Comparison of ENCODE assay signal across 18 mouse cellular contexts in genomic region chr5:30616644-30617043, GRCm38 (mm10). TPM values are rescaled to one million over a fixed set of nuclear protein-coding genes. Genes with fewer than 3 reads are reported as not detected.
DNase-seq lines count a peak whose midpoint lies in the region; ATAC-seq and TF ChIP-seq lines count a peak whose summit lies in the region.
"Had no signal": no experiment of that assay in that cellular context is flagged by ENCODE, and none has a peak within 500 bp of the region (broad histone marks: within the 10 kb centered on the region; RNA-seq: fewer than 3 reads in every experiment).

No protein-coding gene starts in this region.

- peaks cover 29% of the 10 kb centered on the region for H3K4me1 ChIP-seq in kidney, embryonic 15.5 days
- H3K4me1 ChIP-seq in midbrain, embryonic 14.5 days (ENCODE audit: control insufficient read depth, insufficient read depth, low read length): no peaks in the 10 kb centered on the region
- H3K4me1 ChIP-seq in thymus, adult 2 months (replicated peaks; ENCODE audit: control insufficient read depth, insufficient read depth, low read length): no peaks in the 10 kb centered on the region

- H3K9ac ChIP-seq in kidney, embryonic 15.5 days: no peak overlapping the region
- no peak overlapping the region for H3K9ac ChIP-seq in midbrain, embryonic 14.5 days (replicated peaks; ENCODE audit: low read length)
- H3K9ac ChIP-seq: embryonic facial prominence, embryonic 13.5 days; forebrain, embryonic 12.5 days had no signal

- no peaks in the 10 kb centered on the region for H3K9me3 ChIP-seq in kidney, embryonic 15.5 days (replicated peaks)
- H3K9me3 ChIP-seq in midbrain, embryonic 14.5 days (ENCODE audit: control insufficient read depth, low read length): no peaks in the 10 kb centered on the region
- H3K9me3 ChIP-seq: embryonic facial prominence, embryonic 13.5 days; forebrain, embryonic 12.5 days had no signal

- no peak overlapping the region for H3K27ac ChIP-seq in kidney, embryonic 15.5 days
- no peak overlapping the region for H3K27ac ChIP-seq in midbrain, embryonic 14.5 days (replicated peaks; ENCODE audit: low read depth, low read length)
- H3K27ac ChIP-seq in thymus, adult 2 months (ENCODE audit: control insufficient read depth, insufficient read depth, low read length): no peak overlapping the region
- H3K27ac ChIP-seq: embryonic facial prominence, embryonic 13.5 days; forebrain, embryonic 12.5 days; gastrocnemius, adult 2 months; kidney, postnatal 0 days had no signal

- H3K4me3 ChIP-seq in kidney, embryonic 15.5 days (replicated peaks): no peak overlapping the region
- no peak overlapping the region for H3K4me3 ChIP-seq in midbrain, embryonic 14.5 days (replicated peaks; ENCODE audit: low read depth, low read length)
- H3K4me3 ChIP-seq in thymus, adult 2 months (ENCODE audit: control insufficient read depth, insufficient read depth, low read length): no peak overlapping the region
- H3K4me3 ChIP-seq: embryonic facial prominence, embryonic 13.5 days; forebrain, embryonic 12.5 days; gastrocnemius, adult 2 months had no signal

- no peak for TF ChIP-seq POLR2A in brain, embryonic 14.5 days (IDR thresholded peaks at IDR 0.05; ENCODE audit: borderline replicate concordance, extremely low read depth, insufficient read depth, insufficient read length, poor library complexity, severe bottlenecking)
- TF ChIP-seq POLR2A in thymus, adult 2 months (IDR thresholded peaks at IDR 0.05; ENCODE audit: control insufficient read depth, extremely low read depth, insufficient read depth, low read length, poor library complexity): no peak

- H3K36me3 ChIP-seq in kidney, embryonic 15.5 days: no peaks in the 10 kb centered on the region
- H3K36me3 ChIP-seq in midbrain, embryonic 14.5 days (ENCODE audit: control insufficient read depth, insufficient read depth, low read length): no peaks in the 10 kb centered on the region
- H3K36me3 ChIP-seq in thymus, adult 2 months (ENCODE audit: control insufficient read depth, insufficient read depth, low read length): no peaks in the 10 kb centered on the region
- H3K36me3 ChIP-seq: embryonic facial prominence, embryonic 13.5 days; forebrain, embryonic 12.5 days had no signal

- no peak overlapping the region for H3K4me2 ChIP-seq in kidney, embryonic 15.5 days
- H3K4me2 ChIP-seq in midbrain, embryonic 14.5 days (ENCODE audit: low read length): no peak overlapping the region
- H3K4me2 ChIP-seq: embryonic facial prominence, embryonic 13.5 days; forebrain, embryonic 12.5 days had no signal

- peaks cover 16% of the 10 kb centered on the region for H3K27me3 ChIP-seq in kidney, embryonic 15.5 days
- peaks cover 12% of the 10 kb centered on the region for H3K27me3 ChIP-seq in midbrain, embryonic 14.5 days (ENCODE audit: control insufficient read depth, insufficient read depth, low read length)
- no peaks in the 10 kb centered on the region for H3K27me3 ChIP-seq in thymus, adult 2 months (ENCODE audit: control insufficient read depth, insufficient read depth, low read length)

- DNase-seq in heart, adult 11 months: peak; percentile 93
- DNase-seq in heart, adult 9 months (ENCODE audit: low spot score in 2 of 2): no peak
- DNase-seq in kidney, postnatal 25 days: no peak
- peak; percentile 42 for DNase-seq in brain, embryonic 14.5 days (ENCODE audit: low read depth)
- DNase-seq in midbrain, embryonic 14.5 days: peak; percentile 12
- no peak for DNase-seq in thymus, adult 2 months
- no peak for DNase-seq in testis, postnatal 10 days (ENCODE audit: low spot score)
- DNase-seq: cerebellum, postnatal 36 days; gastrocnemius, adult 2 months; layer of hippocampus, postnatal 36 days; right cerebral cortex, postnatal 25 days; thymus, postnatal 36 days had no signal

- 0 out of 2 replicates have a peak, but pooled peaks have one; percentile 13 for ATAC-seq in kidney, embryonic 15.5 days (replicated peaks; ENCODE audit: low FRiP score)
- no peak for ATAC-seq in midbrain, embryonic 14.5 days (ENCODE audit: low FRiP score, low TSS enrichment)
- ATAC-seq: activated CD4-positive, CD25-positive, alpha-beta regulatory T cell, adult 4 months; lung, postnatal 0 days had no signal

- 46% methylated on average over 3 of the region's 3 CpGs for WGBS in kidney, embryonic 15.5 days
- WGBS in midbrain, embryonic 14.5 days: 17% methylated on average over 3 of the region's 3 CpGs
- WGBS in thymus, adult 2 months: 68% methylated on average over 3 of the region's 3 CpGs

- no peak for TF ChIP-seq CTCF in brain, embryonic 14.5 days (IDR thresholded peaks at IDR 0.05; ENCODE audit: borderline replicate concordance, extremely low read depth, insufficient read depth, insufficient read length)
- no peak for TF ChIP-seq CTCF in thymus, adult 2 months (IDR thresholded peaks at IDR 0.05; ENCODE audit: borderline replicate concordance, control insufficient read depth, extremely low read depth, insufficient read depth, low read length, poor library complexity)

RNA-seq across cellular contexts. Expression of gene Kcnk3, which starts 28.7 kb away (rescaled TPM):
- 2.7 and 8.0 TPM in 2 replicates for polyA plus RNA-seq in kidney, embryonic 15.5 days (2015; fragmentation: Nextera tagmentation; extraction: Ambion mirVana)
- 5.5 and 10.9 TPM in 2 replicates for polyA plus RNA-seq in brain, embryonic 14.5 days (2012; rRNA removed)
- polyA plus RNA-seq in midbrain, embryonic 14.5 days (2014; fragmentation: Nextera tagmentation; extraction: Ambion mirVana): 4.7 and 6.6 TPM in 2 replicates
- 22.7 and 27.7 TPM in 2 replicates for polyA plus RNA-seq in thymus, adult 2 months (2012; rRNA removed)
- polyA plus RNA-seq: activated CD4-positive, CD25-positive, alpha-beta regulatory T cell, adult 4 months had no signal

RNA-seq across cellular contexts. Expression of gene Slc35f6, which starts 31.1 kb away (rescaled TPM):
- 25.7 and 27.1 TPM in 2 replicates for polyA plus RNA-seq in kidney, embryonic 15.5 days (2015; fragmentation: Nextera tagmentation; extraction: Ambion mirVana)
- 44.4 and 52.9 TPM in 2 replicates for polyA plus RNA-seq in brain, embryonic 14.5 days (2012; rRNA removed)
- 26.6 and 33.9 TPM in 2 replicates for polyA plus RNA-seq in midbrain, embryonic 14.5 days (2014; fragmentation: Nextera tagmentation; extraction: Ambion mirVana)
- 71.8 and 88.0 TPM in 2 replicates for polyA plus RNA-seq in thymus, adult 2 months (2012; rRNA removed)

RNA-seq across cellular contexts. Expression of gene Cenpa, which starts 49.9 kb away (rescaled TPM):
- polyA plus RNA-seq in kidney, embryonic 15.5 days (2015; fragmentation: Nextera tagmentation; extraction: Ambion mirVana): 298 and 308 TPM in 2 replicates
- polyA plus RNA-seq in brain, embryonic 14.5 days (2012; rRNA removed): 55.9 and 105 TPM in 2 replicates
- polyA plus RNA-seq in midbrain, embryonic 14.5 days (2014; fragmentation: Nextera tagmentation; extraction: Ambion mirVana): 40.0 and 65.3 TPM in 2 replicates
- polyA plus RNA-seq in thymus, adult 2 months (2012; rRNA removed): 161 and 208 TPM in 2 replicates

Comparison
In these comparisons a context has a peak if more than half of its experiments do, and no peak if none do; other contexts are left out.
1. DNase-seq: peak in heart, adult 11 months (single experiment), brain, embryonic 14.5 days (single experiment) and midbrain, embryonic 14.5 days (single experiment); none in heart, adult 9 months (0 of 2), kidney, postnatal 25 days (0 of 2), thymus, adult 2 months (single experiment) and testis, postnatal 10 days (single experiment).